Mouse (Mus musculus) heart, postnatal 0 days (tissue): ENCODE results near the gene Preb.

ENCODE experiments used
- CTCF ChIP-seq: IDR thresholded peaks from 2 replicates; pipeline ENCODE4 v1.5.1; 2016; ENCODE audit warnings: antibody characterized with exemption, control low read depth, low read depth
- EP300 ChIP-seq: IDR thresholded peaks from 2 replicates; pipeline ENCODE4 v1.6.1; 2016; ENCODE audit warnings: antibody characterized with exemption, low read depth

DNA sequence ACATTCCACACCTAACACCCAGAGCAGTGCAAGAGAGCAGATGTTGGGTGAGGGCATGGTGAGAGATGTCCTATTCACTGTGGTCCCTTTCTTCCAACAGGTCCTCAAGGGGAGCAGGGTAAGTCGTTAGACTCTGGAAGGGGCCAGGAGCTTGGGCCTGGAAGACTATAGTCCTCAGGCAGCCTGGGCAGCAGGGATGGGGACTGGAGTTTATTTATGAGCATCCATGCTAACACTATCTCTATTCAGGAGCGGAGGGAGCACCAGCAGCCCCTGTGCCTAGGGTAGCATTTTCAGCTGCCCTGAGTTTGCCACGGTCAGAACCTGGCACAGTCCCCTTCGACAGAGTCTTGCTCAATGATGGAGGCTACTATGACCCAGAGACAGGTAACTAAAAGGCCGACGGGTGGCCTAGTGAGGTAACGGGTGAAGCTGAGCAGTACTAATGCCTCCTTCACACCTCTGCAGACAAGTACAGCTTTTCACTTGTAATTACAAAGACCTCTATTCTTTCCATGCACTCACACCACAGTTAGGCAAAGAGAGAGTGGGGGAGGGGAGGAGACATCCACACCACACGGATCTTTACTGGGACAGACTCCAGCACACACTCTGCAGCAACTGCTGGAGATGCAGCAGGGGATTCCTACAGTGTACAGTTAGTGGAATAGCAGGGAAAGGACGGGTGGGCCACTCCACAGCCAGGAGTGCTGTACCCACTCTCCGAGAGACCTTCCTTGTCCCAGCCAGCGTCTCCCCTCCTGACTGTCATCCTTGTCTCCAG lies 40.1 kb downstream of the Preb start:
- no peak for TF ChIP-seq CTCF
- TF ChIP-seq EP300: no peak
